Mouse (Mus musculus) heart, embryonic 14.5 days (tissue): ENCODE results near the gene Mypop. TPM values are rescaled to one million over a fixed set of nuclear protein-coding genes. Genes with fewer than 3 reads are reported as not detected.

Source experiments
- ATAC-seq: fragments of 200-750 bp; cut with Nextera tagmentation; 2 replicates; pipeline ENCODE4 v1.8.0; 2017; ENCODE audit warnings: low read depth, moderate TSS enrichment; ENCODE audit not compliant: insufficient number of reproducible peaks, insufficient read depth, low FRiP score
- H3K27ac ChIP-seq, 2 experiments: fragments of 200-500 bp in 1 of 2; fragments of 300-500 bp in 1 of 2; sonication (generic) in 1 of 2; replicated peaks in 1 of 2; 2 replicates each; pipeline ENCODE4 v1.5.1; 2012 to 2014; ENCODE audit warnings: low read depth in 2 of 2, low read length in 2 of 2, control low read depth in 1 of 2, mild to moderate bottlenecking in 1 of 2, mixed read lengths in 1 of 2; ENCODE audit not compliant: control insufficient read depth in 1 of 2, insufficient read depth in 1 of 2
- H3K27me3 ChIP-seq: fragments of 300-500 bp; sonication (generic); 2 replicates; pipeline ENCODE4 v1.6.1; 2014; ENCODE audit warnings: mild to moderate bottlenecking, low read length, control low read depth; ENCODE audit not compliant: control insufficient read depth, insufficient read depth
- H3K36me3 ChIP-seq: fragments of 300-500 bp; sonication (generic); 2 replicates; pipeline ENCODE4 v1.6.1; 2014; ENCODE audit warnings: mild to moderate bottlenecking, control low read depth, low read length, mixed read lengths; ENCODE audit not compliant: control insufficient read depth, insufficient read depth
- H3K4me1 ChIP-seq, 2 experiments: fragments of 200-500 bp in 1 of 2; fragments of 300-500 bp in 1 of 2; sonication (generic) in 1 of 2; 2 replicates each; pipeline ENCODE4 v1.6.1; 2012 to 2014; ENCODE audit warnings: low read length in 2 of 2, control low read depth in 1 of 2, mixed read lengths in 1 of 2; ENCODE audit not compliant: control insufficient read depth in 2 of 2, insufficient read depth in 2 of 2
- H3K4me2 ChIP-seq: fragments of 300-500 bp; sonication (generic); 2 replicates; pipeline ENCODE4 v1.6.1; 2014; ENCODE audit warnings: mild to moderate bottlenecking, low read length
- H3K4me3 ChIP-seq, 2 experiments: fragments of 200-500 bp in 1 of 2; fragments of 300-500 bp in 1 of 2; sonication (generic) in 1 of 2; 2 replicates each; pipeline ENCODE4 v1.5.1; 2012 to 2014; ENCODE audit warnings: low read length in 2 of 2, mild to moderate bottlenecking in 2 of 2, control low read depth in 1 of 2, low read depth in 1 of 2, moderate library complexity in 1 of 2; ENCODE audit not compliant: control insufficient read depth in 1 of 2, insufficient read depth in 1 of 2
- H3K9ac ChIP-seq: fragments of 300-500 bp; sonication (generic); 2 replicates; pipeline ENCODE4 v1.6.1; 2014; ENCODE audit warnings: mild to moderate bottlenecking, low read length
- H3K9me3 ChIP-seq: fragments of 300-500 bp; sonication (generic); 2 replicates; pipeline ENCODE4 v1.6.1; 2016; ENCODE audit warnings: low read length, control low read depth; ENCODE audit not compliant: control insufficient read depth
- WGBS: fragments of 180-500 bp; shearing (Covaris S2); extraction: QIAGEN DNeasy Blood & Tissue Kit; methylation state at CpG from one replicate; pipeline ENCODE4 v1.1.7; 2014; 5-methylcytosine and 5-hydroxymethylcytosine counted together
- polyA plus RNA-seq: library from polyadenylated mRNA; unstranded; fragments of >200 nt; fragmentation: Nextera tagmentation; extraction: Ambion mirVana; gene quantifications from 2 replicates; pipeline ENCODE4 v1.2.1, GENCODE M21; 2014

Gene Mypop
- polyA plus RNA-seq, 1 experiment from 2014 or later: 1.6 TPM

DNA sequence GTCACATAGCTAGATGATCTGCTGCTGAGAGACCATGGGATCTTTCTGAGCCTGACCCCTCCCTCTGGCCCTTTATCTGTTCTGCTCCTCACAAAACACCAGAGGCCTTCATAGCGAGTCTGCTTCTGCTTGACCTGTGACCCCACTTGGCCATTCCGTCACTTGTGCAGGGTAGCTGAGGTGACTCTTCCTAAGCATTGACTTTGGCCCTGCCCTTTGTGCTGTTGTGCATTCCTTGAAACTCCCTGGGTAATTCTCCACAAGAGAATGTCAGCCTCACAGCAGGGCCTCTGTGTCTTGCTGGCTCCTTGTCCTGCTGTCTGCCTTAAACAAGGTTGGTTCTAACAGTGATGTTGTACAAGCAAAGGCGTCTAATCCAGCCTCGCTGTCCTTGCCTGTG, 40.6 kb downstream of the Mypop start:
- no peak for ATAC-seq
- no peaks in the 10 kb centered on the region for H3K4me1 ChIP-seq
- 69% methylated on average over 4 of the region's 4 CpGs for WGBS
- no peak overlapping the region for H3K4me2 ChIP-seq
- H3K27me3 ChIP-seq: no peaks in the 10 kb centered on the region
- no peak overlapping the region for H3K4me3 ChIP-seq
- no peak overlapping the region for H3K9ac ChIP-seq
- peaks cover 79% of the 10 kb centered on the region for H3K36me3 ChIP-seq
- no peak overlapping the region for H3K27ac ChIP-seq
- no peaks in the 10 kb centered on the region for H3K9me3 ChIP-seq

DNA sequence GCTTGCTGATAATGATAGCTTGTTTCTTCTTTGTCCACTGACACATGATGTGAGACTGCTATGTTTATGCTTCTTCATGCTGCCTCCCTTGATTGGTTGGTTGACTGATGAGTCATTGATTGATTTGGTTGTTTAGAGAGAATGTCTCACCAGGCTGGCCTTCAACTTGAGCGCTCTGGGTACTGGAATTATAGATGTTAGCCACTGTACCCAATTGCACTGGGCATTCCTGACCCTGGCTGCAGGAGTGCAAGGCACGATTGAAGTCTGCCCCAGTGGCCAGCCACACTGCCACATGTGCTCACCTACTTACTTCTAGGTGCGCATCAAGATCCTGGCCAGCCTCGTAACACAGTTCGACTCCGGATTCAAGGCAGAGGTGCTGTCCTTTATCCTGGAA, 53.6 kb downstream of the Mypop start:
- Histone ChIP-seq H3K4me3 (no peak overlapping the region), H3K4me2 (no peak overlapping the region), H3K4me1 (no peaks in the 10 kb centered on the region), H3K9ac (no peak overlapping the region), H3K27ac (no peak overlapping the region), H3K27me3 (no peaks in the 10 kb centered on the region), H3K36me3 (peaks cover 100% of the 10 kb centered on the region), H3K9me3 (no peaks in the 10 kb centered on the region)
- ATAC-seq: no peak
- WGBS: 92% methylated on average over 6 of the region's 6 CpGs

DNA sequence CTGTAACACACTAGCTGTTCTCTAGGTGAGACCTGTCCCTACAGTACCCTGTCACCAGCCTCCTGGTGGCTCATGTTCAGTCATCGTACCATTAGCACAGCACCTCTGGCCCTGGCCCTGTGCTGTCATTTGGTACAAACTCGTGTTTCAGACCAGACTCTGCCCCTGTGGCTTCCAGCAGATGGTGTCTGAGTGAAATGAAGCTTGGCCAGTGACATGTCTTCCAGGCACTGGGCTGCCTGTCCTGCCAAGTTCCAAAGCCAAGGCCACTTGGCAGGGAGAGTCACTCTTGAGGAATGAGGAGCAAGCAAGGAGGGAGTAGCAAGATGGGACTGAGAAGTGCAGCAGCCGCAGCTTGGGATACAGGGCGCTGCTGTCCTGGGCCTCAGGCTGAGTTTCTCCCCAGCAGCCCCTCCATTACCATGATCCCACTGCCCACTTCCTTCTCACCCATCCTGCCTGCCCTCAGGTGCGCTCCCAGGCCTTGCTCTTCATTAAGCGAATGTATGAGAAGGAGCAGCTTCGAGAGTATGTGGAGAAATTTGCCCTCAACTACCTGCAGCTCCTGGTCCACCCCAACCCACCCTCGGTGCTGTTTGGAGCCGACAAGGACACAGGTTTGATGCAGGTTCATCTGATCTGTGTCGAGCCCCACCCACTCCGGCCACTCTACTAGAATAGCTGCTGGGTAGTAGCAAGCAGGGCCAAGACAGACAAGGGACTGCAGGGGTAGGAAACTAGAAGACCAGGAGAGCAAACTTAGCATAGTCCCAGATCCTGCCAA, 55.4 kb downstream of the Mypop start:
- Histone ChIP-seq H3K4me1 (no peaks in the 10 kb centered on the region), H3K4me3 (no peak overlapping the region), H3K36me3 (peaks cover 100% of the 10 kb centered on the region), H3K27ac (no peak overlapping the region), H3K4me2 (no peak overlapping the region), H3K27me3 (no peaks in the 10 kb centered on the region), H3K9ac (no peak overlapping the region), H3K9me3 (no peaks in the 10 kb centered on the region)
- WGBS: 90% methylated on average over 10 of the region's 11 CpGs
- no peak for ATAC-seq

DNA sequence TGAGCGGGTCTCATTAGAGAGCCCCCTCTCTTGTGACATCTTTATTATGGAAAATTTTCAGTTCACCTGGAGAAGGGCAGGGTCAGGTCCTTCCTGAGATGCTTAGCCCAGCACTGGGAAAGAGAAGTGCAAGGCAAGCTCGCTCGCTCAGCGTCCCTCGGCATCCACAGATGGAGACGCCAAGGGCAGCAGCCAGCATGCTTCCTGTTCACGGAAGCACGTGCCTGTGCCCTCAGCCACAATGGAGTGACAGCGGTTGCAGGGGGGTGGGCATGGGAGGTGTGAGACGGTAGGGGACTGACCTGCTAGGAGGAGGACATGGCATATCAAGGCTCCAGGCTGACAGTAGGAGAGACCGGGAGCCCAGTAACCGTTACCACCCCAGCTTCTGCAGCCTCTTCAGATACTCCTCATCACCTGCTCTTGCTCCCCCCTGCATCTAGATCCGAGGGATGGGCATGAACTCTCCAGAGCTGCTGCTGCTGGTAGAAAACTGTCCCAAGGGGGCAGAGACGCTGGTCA, 57.0 kb downstream of the Mypop start:
- Histone ChIP-seq H3K36me3 (peaks cover 96% of the 10 kb centered on the region), H3K27ac (no peak overlapping the region), H3K27me3 (no peaks in the 10 kb centered on the region), H3K4me3 (no peak overlapping the region), H3K9ac (no peak overlapping the region), H3K9me3 (no peaks in the 10 kb centered on the region), H3K4me2 (no peak overlapping the region), H3K4me1 (no peaks in the 10 kb centered on the region)
- ATAC-seq: no peak
- 81% methylated on average over 14 of the region's 14 CpGs for WGBS

DNA sequence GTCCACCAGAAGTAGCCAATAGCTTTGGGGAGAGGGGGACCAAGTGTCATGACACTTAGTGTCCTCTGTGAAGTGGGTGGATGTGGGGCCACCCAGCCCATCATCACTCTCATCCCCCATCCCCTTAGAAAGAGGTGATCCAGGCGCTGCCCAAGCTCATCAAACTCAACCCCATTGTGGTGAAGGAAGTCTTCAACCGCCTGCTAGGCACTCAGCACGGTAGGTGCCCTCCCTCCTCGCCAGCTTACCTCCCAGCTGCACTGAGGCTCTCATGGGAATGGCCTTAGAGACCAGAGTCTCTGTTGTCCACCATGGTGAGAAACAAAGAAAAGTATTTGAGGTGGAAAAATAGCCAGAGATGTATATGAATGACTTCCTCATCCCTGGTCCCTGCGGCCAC, 58.2 kb downstream of the Mypop start:
- H3K27me3 ChIP-seq: no peaks in the 10 kb centered on the region
- WGBS: 86% methylated on average over 5 of the region's 5 CpGs
- H3K36me3 ChIP-seq: peaks cover 84% of the 10 kb centered on the region
- H3K9me3 ChIP-seq: no peaks in the 10 kb centered on the region
- H3K4me1 ChIP-seq: no peaks in the 10 kb centered on the region
- no peak overlapping the region for H3K4me3 ChIP-seq
- no peak overlapping the region for H3K27ac ChIP-seq
- no peak overlapping the region for H3K4me2 ChIP-seq
- H3K9ac ChIP-seq: no peak overlapping the region
- ATAC-seq: no peak

DNA sequence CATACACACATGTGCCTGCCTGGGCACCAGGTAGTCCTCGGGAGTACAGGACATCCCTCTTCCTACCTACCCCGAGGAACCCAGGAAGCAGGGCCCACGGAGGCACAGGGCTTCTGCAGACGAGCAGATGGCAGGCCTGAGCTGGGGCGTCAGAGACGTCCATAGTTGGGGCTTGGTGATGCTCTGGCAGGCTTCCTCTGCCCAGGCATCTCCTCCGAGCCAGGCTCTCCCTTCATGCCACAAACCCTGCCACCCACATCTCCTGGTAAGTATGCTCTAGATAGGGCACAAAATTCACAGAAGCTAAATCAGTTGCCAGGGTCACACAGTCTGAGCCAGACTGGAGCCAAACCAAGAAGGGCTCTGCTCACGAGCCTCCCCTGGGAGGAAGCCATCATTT, 59.1 kb downstream of the Mypop start:
- Histone ChIP-seq H3K9me3 (no peaks in the 10 kb centered on the region), H3K36me3 (peaks cover 82% of the 10 kb centered on the region), H3K27me3 (no peaks in the 10 kb centered on the region)

DNA sequence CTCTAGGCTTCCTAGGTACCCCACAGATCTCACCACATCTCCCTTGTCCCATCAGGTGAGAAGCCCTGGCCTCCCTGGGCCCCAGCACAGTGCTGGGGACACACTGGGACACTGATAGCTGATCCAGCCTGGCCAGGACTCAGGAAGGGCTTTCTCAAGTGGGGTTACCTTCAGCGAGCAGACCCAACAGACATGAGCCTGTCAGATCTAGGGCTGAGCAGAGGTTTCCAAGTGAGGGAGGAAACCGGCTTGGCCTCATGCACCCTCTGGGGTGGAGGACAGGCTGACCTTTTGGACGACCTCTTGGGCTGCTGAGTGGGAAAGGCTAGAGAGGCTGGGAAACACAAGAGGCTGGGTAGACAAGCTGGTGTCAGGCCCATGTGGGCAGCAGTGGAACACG, 60.1 kb downstream of the Mypop start:
- no peak for ATAC-seq

More for the DNA sequence above, 59.1 kb downstream of the Mypop start:
- 89% methylated on average over 8 of the region's 8 CpGs for WGBS
- Histone ChIP-seq H3K4me1 (peaks cover 0 to 5% of the 10 kb centered on the region in 2 experiments; a peak in 1 of 4 replicates), H3K4me3 (no peak overlapping the region), H3K9ac (no peak overlapping the region), H3K4me2 (no peak overlapping the region), H3K27ac (no peak overlapping the region)
- ATAC-seq: no peak

More for the DNA sequence above, 60.1 kb downstream of the Mypop start:
- peaks cover 0 to 5% of the 10 kb centered on the region in 2 experiments; a peak in 1 of 4 replicates for H3K4me1 ChIP-seq
- WGBS: 48% methylated on average over 4 of the region's 4 CpGs
- peaks cover 72% of the 10 kb centered on the region for H3K36me3 ChIP-seq
- no peak overlapping the region for H3K9ac ChIP-seq
- no peak overlapping the region for H3K4me2 ChIP-seq
- H3K27ac ChIP-seq: no peak overlapping the region
- no peaks in the 10 kb centered on the region for H3K27me3 ChIP-seq
- H3K9me3 ChIP-seq: no peaks in the 10 kb centered on the region
- H3K4me3 ChIP-seq: no peak overlapping the region
